Mouse (Mus musculus) liver, embryonic 16.5 days (tissue): ENCODE data around the gene Kat14. TPM values are rescaled to one million over a fixed set of nuclear protein-coding genes. Genes with fewer than 3 reads are reported as not detected.
A peak's percentile ranks its signal among the peaks of the same experiment; 100 is the strongest.

Source experiments
- ATAC-seq: fragments of 200-750 bp; cut with Nextera tagmentation; 2 replicates; pipeline ENCODE4 v1.8.0; 2017; ENCODE audit warnings: low read depth, mild to moderate bottlenecking, moderate number of reproducible peaks, moderate library complexity
- H3K27ac ChIP-seq: fragments of 300-500 bp; sonication (generic); 2 replicates; pipeline ENCODE4 v1.5.1; 2014; ENCODE audit warnings: mild to moderate bottlenecking, low read length
- H3K27me3 ChIP-seq: fragments of 300-500 bp; sonication (generic); 2 replicates; pipeline ENCODE4 v1.6.1; 2014; ENCODE audit warnings: low read depth, low read length, mixed read lengths; ENCODE audit not compliant: control insufficient read depth, insufficient read depth
- H3K36me3 ChIP-seq: fragments of 300-500 bp; sonication (generic); 2 replicates; pipeline ENCODE4 v1.6.1; 2014; ENCODE audit warnings: mild to moderate bottlenecking; ENCODE audit not compliant: control insufficient read depth, insufficient read depth
- H3K4me1 ChIP-seq: fragments of 300-500 bp; sonication (generic); 2 replicates; pipeline ENCODE4 v1.6.1; 2014; ENCODE audit warnings: low read depth, low read length, mixed read lengths; ENCODE audit not compliant: control insufficient read depth
- H3K4me2 ChIP-seq: fragments of 300-500 bp; sonication (generic); 2 replicates; pipeline ENCODE4 v1.6.1; 2014; ENCODE audit warnings: low read depth, low read length, mixed read lengths
- H3K4me3 ChIP-seq: fragments of 300-500 bp; sonication (generic); 2 replicates; pipeline ENCODE4 v1.5.1; 2014; ENCODE audit warnings: low read depth, mild to moderate bottlenecking, low read length
- H3K9ac ChIP-seq: fragments of 300-500 bp; sonication (generic); 2 replicates; pipeline ENCODE4 v1.6.1; 2014; ENCODE audit warnings: low read depth, low read length
- H3K9me3 ChIP-seq: fragments of 300-500 bp; sonication (generic); replicated peaks from 2 replicates; pipeline ENCODE4 v1.6.1; 2016; ENCODE audit warnings: low read length; ENCODE audit not compliant: control insufficient read depth
- WGBS: fragments of 180-500 bp; shearing (Covaris S2); extraction: QIAGEN DNeasy Blood & Tissue Kit; methylation state at CpG from one replicate; pipeline ENCODE4 v1.1.7; 2014; ENCODE audit not compliant: insufficient replicate concordance; 5-methylcytosine and 5-hydroxymethylcytosine counted together
- polyA plus RNA-seq: library from polyadenylated mRNA; unstranded; fragments of >200 nt; fragmentation: Nextera tagmentation; extraction: Ambion mirVana; gene quantifications from 2 replicates; pipeline ENCODE4 v1.2.1, GENCODE M21; 2015

Gene Kat14
- polyA plus RNA-seq, 1 experiment from 2014 or later, result 12.9 TPM

DNA sequence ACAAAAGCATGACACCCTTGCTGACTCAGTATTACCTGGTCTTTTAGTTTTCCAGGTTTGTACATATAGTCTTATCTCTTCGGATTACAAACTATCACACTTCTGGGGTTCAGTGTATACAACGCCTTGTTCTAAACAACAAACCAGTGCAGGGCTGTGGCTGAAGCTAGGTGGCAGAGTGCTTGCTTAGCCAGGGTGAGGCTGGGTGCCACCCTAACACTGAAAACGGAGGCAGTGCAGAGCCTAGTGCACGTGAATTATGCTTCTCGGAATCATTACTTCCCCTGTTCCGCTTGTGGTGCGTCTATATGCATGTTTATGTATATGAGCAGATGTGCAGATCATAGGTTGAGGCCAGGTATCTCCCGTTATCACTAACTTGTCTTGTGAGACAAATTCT lies 59.9 kb downstream of the Kat14 start:
- no peak overlapping the region for H3K4me2 ChIP-seq
- ATAC-seq, result no peak
- H3K4me1 ChIP-seq, result no peaks in the 10 kb centered on the region

DNA sequence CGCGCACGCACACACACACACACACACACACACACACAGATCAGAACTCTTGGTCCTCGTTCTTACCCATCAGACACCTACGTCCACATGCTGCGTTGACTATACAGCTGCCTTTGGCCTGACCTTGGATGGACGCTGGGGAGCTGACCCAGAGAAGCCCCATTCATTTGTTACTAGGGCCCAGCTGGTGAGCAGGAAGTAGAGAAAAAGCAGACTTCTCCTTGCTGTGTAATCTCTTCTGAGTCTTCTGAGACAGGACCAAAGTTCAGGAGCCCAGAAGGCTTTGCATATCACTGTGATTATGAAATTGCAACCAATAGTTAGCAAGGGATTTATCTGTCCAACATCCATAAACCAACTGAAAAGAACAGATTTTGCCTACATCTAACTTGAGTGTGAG lies 60.4 kb downstream of the Kat14 start:
- Histone ChIP-seq H3K27me3 (no peaks in the 10 kb centered on the region), H3K27ac (no peak overlapping the region), H3K9me3 (no peaks in the 10 kb centered on the region), H3K4me2 (no peak overlapping the region), H3K36me3 (no peaks in the 10 kb centered on the region), H3K9ac (no peak overlapping the region), H3K4me3 (no peak overlapping the region), H3K4me1 (no peaks in the 10 kb centered on the region)
- ATAC-seq, result no peak
- WGBS, result 71% methylated on average over 7 of the region's 7 CpGs

More for the DNA sequence above, 59.9 kb downstream of the Kat14 start:
- H3K36me3 ChIP-seq, result no peaks in the 10 kb centered on the region
- H3K27me3 ChIP-seq, result no peaks in the 10 kb centered on the region
- H3K27ac ChIP-seq, result no peak overlapping the region
- no peak overlapping the region for H3K4me3 ChIP-seq
- H3K9ac ChIP-seq, result no peak overlapping the region
- no peaks in the 10 kb centered on the region for H3K9me3 ChIP-seq
- WGBS, result 59% methylated on average over 8 of the region's 8 CpGs

- ATAC-seq, result no peak
- Histone ChIP-seq H3K27me3 (no peaks in the 10 kb centered on the region), H3K27ac (no peak overlapping the region), H3K4me3 (no peak overlapping the region), H3K4me1 (no peaks in the 10 kb centered on the region), H3K9ac (no peak overlapping the region), H3K36me3 (no peaks in the 10 kb centered on the region), H3K9me3 (no peaks in the 10 kb centered on the region), H3K4me2 (no peak overlapping the region)
- WGBS, result 71% methylated on average over 5 of the region's 5 CpGs
These were observed 62.6 kb downstream of the Kat14 start for GRCm38 (mm10) chr2:144431286-144431825.

GRCm38 (mm10) chr2:144435679-144436078 lies 66.9 kb downstream of the Kat14 start:
- Histone ChIP-seq H3K9me3 (no peaks in the 10 kb centered on the region), H3K4me3 (no peak overlapping the region), H3K36me3 (no peaks in the 10 kb centered on the region), H3K4me1 (no peaks in the 10 kb centered on the region), H3K9ac (no peak overlapping the region), H3K4me2 (no peak overlapping the region), H3K27me3 (no peaks in the 10 kb centered on the region), H3K27ac (no peak overlapping the region)
- WGBS, result 73% methylated on average over 10 of the region's 10 CpGs
- ATAC-seq, result no peak

DNA sequence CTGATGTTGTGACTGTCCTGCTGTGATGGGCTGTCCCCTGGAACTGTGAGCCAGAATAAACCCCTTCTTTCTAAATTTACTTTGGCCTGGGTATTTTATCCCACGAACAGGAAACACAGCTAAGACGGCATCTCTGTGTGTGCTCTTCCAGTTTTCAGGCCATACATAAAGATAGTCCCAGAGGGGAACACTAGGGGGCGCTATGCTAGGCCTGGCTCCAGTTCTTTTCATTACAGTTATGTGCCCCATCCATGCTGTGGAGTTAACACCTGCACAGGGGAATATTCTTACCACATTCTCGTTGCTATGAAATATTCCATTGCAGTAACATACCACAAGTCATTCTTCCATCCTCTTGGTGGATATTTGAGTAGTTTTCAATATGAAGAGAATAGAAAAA lies 69.6 kb downstream of the Kat14 start:
- H3K4me1 ChIP-seq, result no peaks in the 10 kb centered on the region
- no peak overlapping the region for H3K4me2 ChIP-seq
- H3K27ac ChIP-seq, result no peak overlapping the region
- no peaks in the 10 kb centered on the region for H3K27me3 ChIP-seq
- WGBS, result 38% methylated on average over 4 of the region's 4 CpGs
- H3K36me3 ChIP-seq, result no peaks in the 10 kb centered on the region
- H3K9ac ChIP-seq, result no peak overlapping the region
- H3K9me3 ChIP-seq, result no peaks in the 10 kb centered on the region
- H3K4me3 ChIP-seq, result no peak overlapping the region
- ATAC-seq, result no peak

DNA sequence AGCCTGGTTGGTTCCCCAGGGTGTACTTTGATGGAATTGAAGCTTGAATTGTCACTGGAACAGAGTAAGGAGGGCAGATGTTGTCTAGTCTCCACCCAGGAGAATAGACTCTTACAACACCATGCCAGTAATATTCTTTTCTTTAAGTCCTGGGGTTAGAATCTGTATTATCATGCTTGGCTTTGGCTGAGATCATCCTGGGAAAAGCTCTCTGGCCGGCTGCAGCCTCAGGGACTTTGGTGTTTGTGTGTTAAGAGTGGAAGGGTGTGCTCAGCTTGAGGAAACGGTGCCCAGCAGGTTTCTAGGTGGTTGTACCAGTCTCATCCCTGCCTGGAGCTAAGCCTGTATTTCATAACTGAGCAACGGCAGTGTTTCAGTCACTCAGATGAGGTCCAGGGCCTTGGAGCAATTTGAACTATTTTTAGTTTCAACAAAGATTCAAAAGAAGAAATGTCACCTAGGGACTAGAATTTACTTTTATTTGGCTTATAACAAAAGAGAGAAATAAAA lies 70.5 kb downstream of the Kat14 start:
- H3K36me3 ChIP-seq, result no peaks in the 10 kb centered on the region
- no peaks in the 10 kb centered on the region for H3K9me3 ChIP-seq
- no peak overlapping the region for H3K4me2 ChIP-seq
- no peaks in the 10 kb centered on the region for H3K27me3 ChIP-seq
- no peaks in the 10 kb centered on the region for H3K4me1 ChIP-seq
- no peak overlapping the region for H3K9ac ChIP-seq
- 55% methylated on average over 3 of the region's 3 CpGs for WGBS
- no peak overlapping the region for H3K27ac ChIP-seq
- ATAC-seq, result no peak
- H3K4me3 ChIP-seq, result no peak overlapping the region

GRCm38 (mm10) chr2:144441386-144441915 lies 72.7 kb downstream of the Kat14 start:
- Histone ChIP-seq H3K4me1 (no peaks in the 10 kb centered on the region), H3K27ac (no peak overlapping the region), H3K9me3 (no peaks in the 10 kb centered on the region), H3K9ac (no peak overlapping the region), H3K27me3 (no peaks in the 10 kb centered on the region), H3K4me2 (no peak overlapping the region), H3K4me3 (no peak overlapping the region), H3K36me3 (no peaks in the 10 kb centered on the region)
- ATAC-seq, result peak; percentile 30; the same call in 1 of the 2 replicates
- WGBS, result 65% methylated on average over 11 of the region's 11 CpGs

GRCm38 (mm10) chr2:144446360-144446999 lies 77.7 kb downstream of the Kat14 start:
- H3K27me3 ChIP-seq, result no peaks in the 10 kb centered on the region
- ATAC-seq, result peak; percentile 73
- H3K27ac ChIP-seq, result no peak overlapping the region
- no peak overlapping the region for H3K4me2 ChIP-seq
- H3K9me3 ChIP-seq, result no peaks in the 10 kb centered on the region
- 40% methylated on average over 7 of the region's 7 CpGs for WGBS
- no peak overlapping the region for H3K9ac ChIP-seq
- H3K4me3 ChIP-seq, result no peak overlapping the region
- H3K4me1 ChIP-seq, result no peaks in the 10 kb centered on the region
- H3K36me3 ChIP-seq, result no peaks in the 10 kb centered on the region

DNA sequence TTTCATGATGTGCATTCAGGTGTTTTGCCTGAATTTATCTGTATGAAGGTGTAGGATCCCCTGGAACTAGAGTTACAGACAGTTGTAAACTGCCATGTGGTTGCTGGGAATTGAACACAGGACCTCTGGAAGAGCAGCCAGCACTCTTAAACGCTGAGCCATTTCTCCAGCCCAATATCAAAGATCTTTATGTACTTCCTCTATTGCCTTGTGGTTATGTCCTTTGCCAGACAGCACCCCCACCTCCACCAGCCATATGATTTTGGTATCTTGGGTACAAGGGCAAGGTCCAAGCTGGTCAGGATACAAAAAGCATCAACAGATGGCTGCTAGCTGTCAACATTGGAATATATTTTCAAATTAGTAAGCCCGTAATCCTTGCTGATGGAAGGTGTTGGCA lies 81.6 kb downstream of the Kat14 start:
- Histone ChIP-seq H3K4me2 (no peak overlapping the region), H3K9ac (no peak overlapping the region), H3K27me3 (no peaks in the 10 kb centered on the region), H3K4me1 (no peaks in the 10 kb centered on the region), H3K9me3 (no peaks in the 10 kb centered on the region), H3K36me3 (no peaks in the 10 kb centered on the region), H3K4me3 (no peak overlapping the region), H3K27ac (no peak overlapping the region)
- 43% methylated on average over 2 of the region's 2 CpGs for WGBS
- no peak for ATAC-seq
